Mouse (Mus musculus) frontal cortex, postnatal 36 days (tissue): Measurements from ENCODE around the gene Rab29.
"Not testable (repeated sequence)": the region's sequence is repeated elsewhere in the genome, so short reads cannot be mapped to it uniquely, and the experiment has no call there.

Source experiments
- DNase-seq, 2 experiments: peaks; one replicate each; pipeline ENCODE4 v3.0.0; 2022; ENCODE audit warnings: low spot score in 2 of 2

Gene Rab29

GRCm38 (mm10) chr1:131865596-131865995 is 1.4 kb upstream of the Rab29 start:
- no peak for DNase-seq

DNA sequence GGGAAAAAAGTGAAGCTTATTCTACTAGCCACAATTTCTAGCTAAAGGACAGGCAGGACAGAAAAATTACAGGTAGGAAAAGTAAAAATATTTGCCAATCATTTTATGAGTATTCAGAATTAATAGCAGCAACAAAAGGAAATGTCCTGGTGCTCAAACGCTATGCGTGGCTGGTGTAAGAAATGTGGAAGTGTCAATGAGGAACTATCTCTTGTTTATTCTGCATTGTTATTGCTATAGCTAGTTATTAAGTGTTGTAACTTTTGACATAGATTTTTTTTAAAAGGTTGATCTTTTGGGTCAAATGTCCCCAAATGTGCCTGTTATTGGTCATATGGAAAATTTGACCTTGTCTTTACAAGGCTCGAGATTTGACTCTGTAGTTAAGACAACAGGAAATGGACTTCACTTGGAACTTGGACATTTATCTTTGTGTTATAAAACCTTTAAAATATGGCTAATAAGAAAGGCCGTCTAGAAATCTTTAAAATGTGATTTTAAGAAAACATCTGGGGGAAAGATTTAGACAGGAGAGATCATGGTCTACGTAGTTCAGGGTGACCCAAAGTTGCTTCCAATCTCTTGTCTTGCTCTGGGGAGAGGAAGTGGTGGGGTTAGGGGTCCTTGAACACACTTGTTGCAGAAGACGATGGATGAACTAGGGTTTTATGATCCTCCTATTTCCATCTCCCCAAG is 572 bp upstream of the Rab29 start:
- DNase-seq: no peak

GRCm38 (mm10) chr1:131867946-131868290 is 894 bp downstream of the Rab29 start:
- no peak for DNase-seq

DNA sequence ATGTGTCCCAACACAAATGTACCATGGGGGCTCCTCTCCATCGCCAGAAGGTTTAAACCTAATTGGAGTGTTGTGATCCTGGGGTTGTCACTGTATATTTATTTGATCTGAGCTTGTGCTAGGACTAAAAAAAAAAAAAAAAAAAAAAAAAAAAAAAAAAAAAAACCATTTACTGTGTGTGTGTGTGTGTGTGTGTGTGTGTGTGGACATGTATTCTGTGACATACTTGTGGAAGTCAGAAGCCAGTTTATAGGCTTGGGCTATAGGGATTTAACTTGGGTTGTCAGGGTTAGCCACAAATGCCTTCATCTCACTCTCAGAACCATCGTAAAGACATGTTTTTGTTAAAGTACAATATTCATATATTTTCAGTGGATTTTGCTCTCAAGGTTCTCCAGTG is 2.5 kb downstream of the Rab29 start:
- DNase-seq: no peak

DNA sequence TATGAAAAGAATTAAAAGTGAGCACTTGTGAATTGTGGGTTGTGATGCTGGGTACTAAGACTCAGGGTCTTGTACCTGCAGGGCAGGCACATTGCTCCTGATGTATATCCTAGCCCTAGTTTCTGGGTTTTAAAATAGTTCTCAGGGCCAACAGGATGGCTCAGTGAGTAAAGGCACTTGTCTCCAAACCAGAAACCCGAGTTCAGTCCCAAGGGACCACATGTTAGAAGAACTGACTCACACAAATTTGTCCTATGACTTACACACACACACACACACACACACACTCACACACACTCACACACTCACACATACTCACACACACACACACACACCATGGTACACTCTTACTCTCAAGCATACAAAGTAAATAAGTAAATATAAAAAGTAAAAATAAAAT is 5.8 kb downstream of the Rab29 start:
- no peak for DNase-seq

DNA sequence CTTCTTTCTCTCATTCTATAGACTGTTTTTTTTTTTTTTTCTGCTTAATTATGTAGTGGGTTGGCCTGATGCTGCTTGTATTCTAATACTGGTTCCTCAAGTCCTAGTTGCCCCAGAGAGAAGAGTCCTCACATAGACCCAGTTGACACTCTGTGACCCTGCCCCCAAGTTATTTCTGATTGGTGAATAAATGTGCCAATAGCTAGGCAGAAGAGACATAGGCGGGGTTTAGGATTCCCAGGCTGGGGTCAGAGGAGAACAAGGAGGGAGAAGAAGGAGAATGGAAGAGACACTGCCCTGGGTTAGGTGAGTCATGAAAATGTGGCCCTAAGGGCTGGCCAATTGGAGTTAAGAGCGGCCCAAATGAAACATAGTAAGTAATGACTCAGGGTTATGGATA is 12.8 kb downstream of the Rab29 start:
- no peak for DNase-seq

GRCm38 (mm10) chr1:131882787-131883186 is 15.8 kb downstream of the Rab29 start:
- no peak for DNase-seq

GRCm38 (mm10) chr1:131886173-131886572 is 19.1 kb downstream of the Rab29 start:
- DNase-seq: no peak

DNA sequence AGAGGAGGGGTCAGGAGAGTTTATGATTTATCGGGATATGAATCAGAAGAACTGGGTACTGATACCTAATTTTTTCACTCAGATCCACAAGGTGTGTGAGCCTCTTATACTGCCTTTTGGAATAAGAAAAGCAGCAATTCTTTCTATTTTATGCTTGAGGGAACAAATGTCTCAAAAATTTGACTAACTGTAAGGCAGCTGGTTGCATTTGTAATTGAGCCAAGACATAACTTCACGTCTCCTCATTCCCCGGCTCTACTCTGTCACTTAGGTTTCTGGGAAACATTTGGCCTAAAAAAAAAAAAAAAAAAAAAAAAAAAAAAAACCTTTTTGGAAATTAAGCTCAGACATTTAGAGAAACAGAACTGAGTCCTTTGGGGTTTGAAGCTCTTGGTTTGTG is 19.6 kb downstream of the Rab29 start:
- DNase-seq: no peak

- no peak for DNase-seq
Measured at GRCm38 (mm10) chr1:131890043-131890658, 23.1 kb downstream of the Rab29 start.

GRCm38 (mm10) chr1:131891436-131891835 is 24.4 kb downstream of the Rab29 start:
- DNase-seq: no peak

DNA sequence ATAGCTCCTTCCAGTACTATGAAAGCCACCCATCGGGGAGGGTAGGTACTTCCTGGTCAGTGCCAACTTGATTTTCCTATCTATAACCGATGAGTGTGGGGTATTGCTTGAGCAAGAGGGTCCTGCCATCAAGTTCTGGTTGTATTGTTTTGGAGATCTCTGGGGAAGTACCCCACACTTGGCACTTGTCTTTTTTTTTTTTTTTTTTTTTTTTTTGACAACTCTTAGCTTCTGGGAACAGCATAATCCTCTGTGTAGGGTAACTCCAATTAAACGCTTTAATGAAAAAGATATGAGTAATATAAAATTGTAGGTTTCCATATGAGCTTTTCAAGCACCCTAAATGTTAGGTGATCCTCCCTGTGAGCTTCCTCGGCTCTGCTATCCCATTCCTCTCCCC is 35.7 kb downstream of the Rab29 start:
- no peak for DNase-seq

GRCm38 (mm10) chr1:131903251-131903650 is 36.2 kb downstream of the Rab29 start:
- DNase-seq: no peak

GRCm38 (mm10) chr1:131905497-131905896 is 38.5 kb downstream of the Rab29 start:
- no peak for DNase-seq

GRCm38 (mm10) chr1:131908456-131908855 is 41.4 kb downstream of the Rab29 start:
- no peak for DNase-seq

DNA sequence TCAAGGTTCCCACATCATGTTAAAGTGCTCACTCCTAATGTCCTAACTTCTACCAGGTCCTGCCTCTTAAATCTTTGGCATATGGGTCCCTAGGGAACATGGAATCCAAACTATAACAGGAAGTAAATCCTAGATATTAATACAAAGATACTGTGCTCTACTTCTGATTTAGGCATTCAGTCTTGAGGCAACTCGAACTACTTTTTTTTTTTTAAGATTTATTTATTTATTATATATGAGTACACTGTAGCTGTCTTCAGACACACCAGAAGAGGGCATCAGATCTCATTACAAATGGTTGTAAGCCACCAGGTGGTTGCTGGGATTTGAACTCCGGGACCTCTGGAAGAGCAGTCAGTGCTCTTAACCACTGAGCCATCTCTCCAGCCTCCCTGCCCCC is 42.2 kb downstream of the Rab29 start:
- DNase-seq: not testable (repeated sequence)

DNA sequence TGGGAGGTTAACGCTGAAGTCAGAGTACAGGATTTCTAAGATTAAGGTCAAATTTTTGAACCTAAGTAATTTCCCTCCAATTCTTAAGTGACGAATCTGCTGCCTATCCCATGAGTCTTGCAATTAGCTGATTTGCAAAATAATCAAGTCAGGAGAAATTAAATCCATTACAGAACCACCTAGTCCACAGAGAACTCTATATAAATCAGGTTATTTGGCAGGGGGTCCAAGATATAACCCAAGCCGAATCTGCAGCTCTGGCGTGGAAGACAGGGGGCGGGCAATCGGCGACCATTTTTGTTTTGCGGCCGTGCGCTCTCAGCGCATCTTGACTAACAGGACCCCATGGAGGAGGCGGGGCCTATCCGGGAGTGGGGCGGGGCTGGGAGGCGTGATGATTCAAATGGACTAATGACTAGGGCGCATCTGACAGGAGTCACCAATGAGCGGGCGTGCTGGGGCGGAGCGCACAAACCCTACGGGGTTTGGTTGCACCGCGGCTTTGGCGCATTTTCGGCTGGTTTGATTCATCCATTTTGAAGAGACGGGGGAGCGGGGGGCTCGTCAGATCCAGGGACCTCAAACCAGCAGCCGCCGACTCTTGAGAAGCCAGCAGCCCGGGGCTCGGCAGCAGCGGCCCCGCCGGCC is 43.1 kb downstream of the Rab29 start, which contains the start of gene Nucks1:
TSS of gene Nucks1 (plus strand) at position 534 of the 648 bp plus-strand sequence.
- peak; percentile 98 to 99 for DNase-seq

- peak; percentile 55 to 62 for DNase-seq
Measured at GRCm38 (mm10) chr1:131910674-131911558, 43.9 kb downstream of the Rab29 start.

DNA sequence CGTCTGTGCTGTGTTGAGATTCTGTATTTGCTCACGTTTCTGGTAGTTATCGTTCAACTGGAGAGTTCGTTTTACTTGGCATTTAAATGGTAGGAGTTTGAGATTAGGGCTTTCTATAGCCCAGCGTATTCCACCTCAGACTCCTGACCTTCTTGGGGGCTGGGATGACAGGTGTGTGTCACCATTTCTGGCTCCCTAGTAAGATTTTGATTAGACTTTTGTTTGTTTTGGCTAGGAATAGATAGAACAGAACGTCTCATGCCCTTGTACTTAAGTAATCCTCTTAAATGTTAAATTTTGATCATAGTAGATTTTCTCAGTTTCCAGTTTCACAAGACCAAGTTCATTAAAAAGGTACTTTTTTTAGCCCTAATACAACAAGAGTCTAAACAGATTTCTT is 50.6 kb downstream of the Rab29 start:
- no peak for DNase-seq

DNA sequence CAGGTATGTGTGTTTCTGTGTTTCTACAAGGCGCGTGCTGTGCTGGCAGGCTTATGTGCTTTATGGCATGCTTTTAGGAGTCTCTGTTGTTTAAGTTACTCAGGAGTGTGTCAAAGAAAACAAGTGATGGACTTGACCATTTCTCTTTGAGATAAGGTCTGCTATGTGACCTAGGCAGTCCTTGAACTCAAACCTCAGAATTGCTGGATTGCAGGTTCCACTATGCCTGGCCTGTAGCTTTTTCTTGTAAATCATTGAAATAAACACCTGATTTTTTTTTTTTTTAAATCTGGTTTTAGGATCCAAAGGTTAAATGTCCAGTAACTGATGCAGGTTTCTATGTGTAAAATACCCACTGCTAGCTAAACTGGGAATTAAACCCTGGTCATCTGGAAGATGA is 52.0 kb downstream of the Rab29 start:
- DNase-seq: no peak

DNA sequence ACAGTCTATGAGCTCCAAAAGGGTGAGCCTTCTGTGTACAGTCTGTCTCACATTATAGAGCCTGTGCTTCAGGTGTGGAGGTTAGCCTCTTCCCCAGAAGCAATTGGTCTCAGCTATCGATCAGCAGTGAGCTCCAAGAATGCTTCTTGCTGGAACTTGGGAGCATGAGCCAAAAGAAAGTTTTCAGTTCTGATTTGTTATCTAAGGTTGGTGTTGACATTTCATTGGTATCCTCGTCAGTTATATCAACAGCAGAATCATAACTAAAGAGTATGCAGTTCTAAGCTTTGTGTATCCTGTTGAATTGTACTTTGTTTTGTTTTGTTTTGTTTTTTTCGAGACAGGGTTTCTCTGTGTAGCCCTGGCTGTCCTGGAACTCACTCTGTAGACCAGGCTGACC is 55.1 kb downstream of the Rab29 start:
- DNase-seq: no peak
